Mouse (Mus musculus) hematopoietic stem cell, adult 5-6 weeks (primary cell): ENCODE data around the gene Sh3kbp1. TPM values are rescaled to one million over a fixed set of nuclear protein-coding genes. Genes with fewer than 3 reads are reported as not detected.

Experiments used
- ATAC-seq, 2 experiments: fragments of 125-278 bp in 1 of 2; replicated peaks in 1 of 2; 2 replicates each; pipeline ENCODE4 v1.8.0; 2016 to 2017; ENCODE audit warnings: inconsistent platforms in 2 of 2, mild to moderate bottlenecking in 2 of 2, moderate number of reproducible peaks in 2 of 2, low read depth in 1 of 2, moderate TSS enrichment in 1 of 2; ENCODE audit not compliant: low FRiP score in 2 of 2, poor library complexity in 2 of 2, severe bottlenecking in 2 of 2, insufficient read depth in 1 of 2, low TSS enrichment in 1 of 2
- total RNA-seq: library from RNA; stranded (forward); fragments of 172-1452, 232-1000 nt; gene quantifications from 2 replicates; pipeline ENCODE4 v1.2.3, GENCODE M21; 2017

The Sh3kbp1 gene
- total RNA-seq, 1 experiment from 2014 or later, result 110 TPM

- no peak for ATAC-seq
These were observed 231.1 kb downstream of the Sh3kbp1 start for GRCm38 (mm10) chrX:159858126-159858525.

- ATAC-seq, result no peak
These were observed 233.9 kb downstream of the Sh3kbp1 start for GRCm38 (mm10) chrX:159860841-159861530.

- ATAC-seq, result no peak
These were observed 240.6 kb downstream of the Sh3kbp1 start for GRCm38 (mm10) chrX:159867660-159868059.

- no peak for ATAC-seq
These were observed 245.4 kb downstream of the Sh3kbp1 start for GRCm38 (mm10) chrX:159872521-159872920.

- no peak for ATAC-seq
These were observed 250.7 kb downstream of the Sh3kbp1 start for GRCm38 (mm10) chrX:159877770-159878169.

GRCm38 (mm10) chrX:159879455-159879854 is 252.4 kb downstream of the Sh3kbp1 start:
- ATAC-seq, result no peak

- ATAC-seq, result no peak
These were observed 254.5 kb downstream of the Sh3kbp1 start for GRCm38 (mm10) chrX:159881576-159881975.

- no peak for ATAC-seq
These were observed 269.5 kb downstream of the Sh3kbp1 start for GRCm38 (mm10) chrX:159896536-159896935.

GRCm38 (mm10) chrX:159898110-159898509 is 271.0 kb downstream of the Sh3kbp1 start:
- no peak for ATAC-seq

- no peak for ATAC-seq
These were observed 272.0 kb downstream of the Sh3kbp1 start for GRCm38 (mm10) chrX:159899121-159899520.

- ATAC-seq, result no peak
These were observed 276.3 kb downstream of the Sh3kbp1 start for GRCm38 (mm10) chrX:159903421-159903820.

GRCm38 (mm10) chrX:159907703-159908102 is 280.6 kb downstream of the Sh3kbp1 start:
- ATAC-seq, result no peak

GRCm38 (mm10) chrX:159909446-159910277 is 282.6 kb downstream of the Sh3kbp1 start:
- ATAC-seq, result peak; percentile 22 to 53; a peak in 2 of 4 replicates

GRCm38 (mm10) chrX:159910600-159910999 is 283.5 kb downstream of the Sh3kbp1 start:
- no peak for ATAC-seq

GRCm38 (mm10) chrX:159911613-159912012 is 284.5 kb downstream of the Sh3kbp1 start:
- no peak for ATAC-seq

- ATAC-seq, result peak in 1 of 2 experiments; percentile 45; a peak in 1 of 4 replicates
These were observed 285.0 kb downstream of the Sh3kbp1 start for GRCm38 (mm10) chrX:159912061-159912460.

GRCm38 (mm10) chrX:159913489-159913888 is 286.4 kb downstream of the Sh3kbp1 start:
- ATAC-seq, result no peak

GRCm38 (mm10) chrX:159915125-159915524 is 288.1 kb downstream of the Sh3kbp1 start:
- no peak for ATAC-seq
